Mouse (Mus musculus) kidney, embryonic 14.5 days (tissue): ENCODE data around the gene Gng8. TPM values are rescaled to one million over a fixed set of nuclear protein-coding genes. Genes with fewer than 3 reads are reported as not detected.

Source experiments
- polyA plus RNA-seq: library from polyadenylated mRNA; unstranded; fragments of >200 nt; fragmentation: Nextera tagmentation; extraction: Ambion mirVana; gene quantifications from 2 replicates; pipeline ENCODE4 v1.2.1, GENCODE M21; 2014

Gng8 gene
- polyA plus RNA-seq, 1 experiment from 2014 or later, result 7.5 TPM

Other genes starting within 250 kb of the Gng8 start
- gene Ceacam15, start 216.1 kb upstream of the Gng8 start, polyA plus RNA-seq, result not detected in 2 replicates
- not detected in 2 replicates for gene Ceacam9, start 169.9 kb upstream of the Gng8 start, polyA plus RNA-seq
- gene Ap2s1, start 153.4 kb upstream of the Gng8 start, polyA plus RNA-seq, result 270 and 336 TPM in 2 replicates
- gene Slc1a5, start 110.4 kb upstream of the Gng8 start, polyA plus RNA-seq, result 30.2 and 36.1 TPM in 2 replicates
- 75.5 and 111 TPM in 2 replicates for gene Strn4, start 75.9 kb upstream of the Gng8 start, polyA plus RNA-seq
- 23.6 and 31.1 TPM in 2 replicates for gene Fkrp, start 75.1 kb upstream of the Gng8 start, polyA plus RNA-seq
- gene Prkd2, start 48.9 kb upstream of the Gng8 start, polyA plus RNA-seq, result 10.9 and 15.7 TPM in 2 replicates
- 5.1 and 6.4 TPM in 2 replicates for gene Dact3, start 16.5 kb upstream of the Gng8 start, polyA plus RNA-seq
- gene Ptgir, start 14.7 kb downstream of the Gng8 start, polyA plus RNA-seq, result 0.67 and 1.4 TPM in 2 replicates
- 156 and 198 TPM in 2 replicates for gene Calm3, start 32.3 kb downstream of the Gng8 start, polyA plus RNA-seq
- 2.5 and 5.5 TPM in 2 replicates for gene Pnmal2, start 52.9 kb downstream of the Gng8 start, polyA plus RNA-seq
- 0.51 and 0.74 TPM in 2 replicates for gene Pnmal1, start 67.9 kb downstream of the Gng8 start, polyA plus RNA-seq
- gene Gm42372, start 91.3 kb downstream of the Gng8 start, polyA plus RNA-seq, result 0.29 and 0.47 TPM in 2 replicates
- gene Ccdc8, start 100.9 kb downstream of the Gng8 start, polyA plus RNA-seq, result 17.5 and 21.4 TPM in 2 replicates
- gene Ppp5c, start 136.1 kb downstream of the Gng8 start, polyA plus RNA-seq, result 103 and 115 TPM in 2 replicates
- 14.2 and 19.7 TPM in 2 replicates for gene Hif3a, start 170.6 kb downstream of the Gng8 start, polyA plus RNA-seq
- gene Psg16, start 182.3 kb downstream of the Gng8 start, polyA plus RNA-seq, result 0.06 and 0.23 TPM in 2 replicates